Mouse (Mus musculus) cerebellum, postnatal 4 days (tissue): ENCODE measurements around the gene Bloc1s3.

Experiments
- DNase-seq, 2 experiments: peaks; one replicate each; pipeline ENCODE4 v3.0.0; 2022; ENCODE audit warnings: low spot score in 2 of 2, mixed read lengths in 1 of 2

The Bloc1s3 gene

GRCm38 (mm10) chr7:19508150-19508923 is at the start of gene Bloc1s3, which contains the start of gene Trappc6a:
TSS of gene Bloc1s3 (minus strand) at chr7:19508367.
TSS of gene Trappc6a (plus strand) at chr7:19508395.
- peak; percentile 90 to 93 for DNase-seq

- DNase-seq, result no peak
Observed at GRCm38 (mm10) chr7:19557086-19557485, 48.9 kb upstream of the Bloc1s3 start.

- DNase-seq, result no peak
Observed at GRCm38 (mm10) chr7:19554168-19554567, 46.0 kb upstream of the Bloc1s3 start.

GRCm38 (mm10) chr7:19552443-19552842 is 44.3 kb upstream of the Bloc1s3 start:
- no peak for DNase-seq

- no peak for DNase-seq
Observed at GRCm38 (mm10) chr7:19551634-19552033, 43.5 kb upstream of the Bloc1s3 start.

GRCm38 (mm10) chr7:19549394-19549793 is 41.2 kb upstream of the Bloc1s3 start:
- DNase-seq, result no peak

GRCm38 (mm10) chr7:19547344-19547969 is 39.3 kb upstream of the Bloc1s3 start:
- no peak for DNase-seq

GRCm38 (mm10) chr7:19546007-19546406 is 37.8 kb upstream of the Bloc1s3 start:
- no peak for DNase-seq

GRCm38 (mm10) chr7:19543584-19543983 is 35.4 kb upstream of the Bloc1s3 start:
- no peak for DNase-seq

GRCm38 (mm10) chr7:19542155-19542691 is 34.1 kb upstream of the Bloc1s3 start:
- DNase-seq, result peak in 1 of 2 experiments; percentile 66

- no peak for DNase-seq
Observed at GRCm38 (mm10) chr7:19541681-19542154, 33.6 kb upstream of the Bloc1s3 start.

GRCm38 (mm10) chr7:19540771-19541566 is 32.8 kb upstream of the Bloc1s3 start:
- DNase-seq, result no peak

GRCm38 (mm10) chr7:19534676-19535075 is 26.5 kb upstream of the Bloc1s3 start:
- DNase-seq, result no peak

- DNase-seq, result no peak
Observed at GRCm38 (mm10) chr7:19532240-19532639, 24.1 kb upstream of the Bloc1s3 start.

GRCm38 (mm10) chr7:19531077-19531476 is 22.9 kb upstream of the Bloc1s3 start:
- DNase-seq, result no peak

- no peak for DNase-seq
Observed at GRCm38 (mm10) chr7:19525105-19525481, 16.9 kb upstream of the Bloc1s3 start.

- DNase-seq, result no peak
Observed at GRCm38 (mm10) chr7:19524420-19525104, 16.4 kb upstream of the Bloc1s3 start.

- DNase-seq, result peak in 1 of 2 experiments; percentile 67
Observed at GRCm38 (mm10) chr7:19523757-19524419, 15.7 kb upstream of the Bloc1s3 start.

GRCm38 (mm10) chr7:19523017-19523756 is 15.0 kb upstream of the Bloc1s3 start:
- DNase-seq, result no peak

GRCm38 (mm10) chr7:19520032-19520431 is 11.9 kb upstream of the Bloc1s3 start:
- no peak for DNase-seq
